Mouse (Mus musculus) stomach, embryonic 16.5 days (tissue): ENCODE data around the gene Kank4. TPM values are rescaled to one million over a fixed set of nuclear protein-coding genes. Genes with fewer than 3 reads are reported as not detected.
A peak's percentile ranks its signal among the peaks of the same experiment; 100 is the strongest.

Source experiments
- ATAC-seq: fragments of 200-750 bp; cut with Nextera tagmentation; 2 replicates; pipeline ENCODE4 v1.8.0; 2017; ENCODE audit warnings: moderate number of reproducible peaks, moderate TSS enrichment; ENCODE audit not compliant: insufficient read depth, low FRiP score
- H3K27ac ChIP-seq: fragments of 300-500 bp; sonication (generic); 2 replicates; pipeline ENCODE4 v1.5.1; 2014; ENCODE audit warnings: low read length
- H3K27me3 ChIP-seq: fragments of 300-500 bp; sonication (generic); 2 replicates; pipeline ENCODE4 v1.6.1; 2014; ENCODE audit warnings: low read length, control low read depth, mixed read lengths; ENCODE audit not compliant: control insufficient read depth, insufficient read depth
- H3K36me3 ChIP-seq: fragments of 300-500 bp; sonication (generic); 2 replicates; pipeline ENCODE4 v1.6.1; 2014; ENCODE audit warnings: low read length; ENCODE audit not compliant: control insufficient read depth, insufficient read depth
- H3K4me1 ChIP-seq: fragments of 300-500 bp; sonication (generic); 2 replicates; pipeline ENCODE4 v1.6.1; 2014; ENCODE audit warnings: low read length, control low read depth, mixed read lengths; ENCODE audit not compliant: control insufficient read depth, insufficient read depth
- H3K4me2 ChIP-seq: fragments of 300-500 bp; sonication (generic); 2 replicates; pipeline ENCODE4 v1.6.1; 2014; ENCODE audit warnings: low read depth, low read length, mixed read lengths
- H3K4me3 ChIP-seq: fragments of 300-500 bp; sonication (generic); replicated peaks from 2 replicates; pipeline ENCODE4 v1.5.1; 2014; ENCODE audit warnings: mild to moderate bottlenecking, low read length
- H3K9ac ChIP-seq: fragments of 300-500 bp; sonication (generic); 2 replicates; pipeline ENCODE4 v1.6.1; 2014; ENCODE audit warnings: low read length
- H3K9me3 ChIP-seq: fragments of 300-500 bp; sonication (generic); replicated peaks from 2 replicates; pipeline ENCODE4 v1.6.1; 2016; ENCODE audit warnings: low read length, control low read depth; ENCODE audit not compliant: control insufficient read depth
- WGBS: fragments of 180-500 bp; shearing (Covaris S2); extraction: QIAGEN DNeasy Blood & Tissue Kit; methylation state at CpG from one replicate; pipeline ENCODE4 v1.1.7; 2014; 5-methylcytosine and 5-hydroxymethylcytosine counted together
- polyA plus RNA-seq: library from polyadenylated mRNA; unstranded; fragments of >200 nt; fragmentation: Nextera tagmentation; extraction: Ambion mirVana; gene quantifications from 2 replicates; pipeline ENCODE4 v1.2.1, GENCODE M21; 2015

Kank4 gene
- polyA plus RNA-seq, 1 experiment from 2014 or later, result 1.8 TPM

GRCm38 (mm10) chr4:98816807-98817183 is 542 bp downstream of the Kank4 start:
- peaks cover 4% of the 10 kb centered on the region; the same call in 1 of the 2 replicates for H3K4me1 ChIP-seq
- no peak overlapping the region for H3K27ac ChIP-seq
- no peaks in the 10 kb centered on the region for H3K36me3 ChIP-seq
- 3% methylated on average over 14 of the region's 14 CpGs for WGBS
- ATAC-seq, result no peak
- H3K9me3 ChIP-seq, result no peaks in the 10 kb centered on the region
- H3K9ac ChIP-seq, result peak overlapping the region; percentile 82
- H3K27me3 ChIP-seq, result 0 out of 2 replicates have a peak, but pooled peaks cover 4% of the 10 kb centered on the region
- H3K4me2 ChIP-seq, result peak overlapping the region; percentile 75
- H3K4me3 ChIP-seq, result peak overlapping the region; percentile 57

GRCm38 (mm10) chr4:98806306-98806705 is 11.0 kb downstream of the Kank4 start:
- H3K4me2 ChIP-seq, result no peak overlapping the region
- H3K27me3 ChIP-seq, result no peaks in the 10 kb centered on the region
- no peak overlapping the region for H3K27ac ChIP-seq
- no peaks in the 10 kb centered on the region for H3K9me3 ChIP-seq
- ATAC-seq, result no peak
- no peaks in the 10 kb centered on the region for H3K36me3 ChIP-seq
- H3K4me3 ChIP-seq, result no peak overlapping the region
- WGBS, result 71% methylated on average over 9 of the region's 9 CpGs
- H3K4me1 ChIP-seq, result no peaks in the 10 kb centered on the region
- no peak overlapping the region for H3K9ac ChIP-seq

- no peak for ATAC-seq
- no peaks in the 10 kb centered on the region for H3K36me3 ChIP-seq
- H3K4me1 ChIP-seq, result 0 out of 2 replicates have a peak, but pooled peaks cover 2% of the 10 kb centered on the region
- no peak overlapping the region for H3K4me3 ChIP-seq
- H3K4me2 ChIP-seq, result no peak overlapping the region
- H3K9ac ChIP-seq, result no peak overlapping the region
- WGBS, result 59% methylated on average over 12 of the region's 12 CpGs
- H3K9me3 ChIP-seq, result no peaks in the 10 kb centered on the region
- no peak overlapping the region for H3K27ac ChIP-seq
- H3K27me3 ChIP-seq, result no peaks in the 10 kb centered on the region
Measured at GRCm38 (mm10) chr4:98805291-98806048, 11.9 kb downstream of the Kank4 start.

GRCm38 (mm10) chr4:98804476-98805134 is 12.7 kb downstream of the Kank4 start:
- H3K36me3 ChIP-seq, result no peaks in the 10 kb centered on the region
- no peak overlapping the region for H3K4me2 ChIP-seq
- H3K9me3 ChIP-seq, result no peaks in the 10 kb centered on the region
- WGBS, result 76% methylated on average over 7 of the region's 7 CpGs
- H3K4me1 ChIP-seq, result 0 out of 2 replicates have a peak, but pooled peaks cover 2% of the 10 kb centered on the region
- H3K27ac ChIP-seq, result no peak overlapping the region
- no peak overlapping the region for H3K9ac ChIP-seq
- ATAC-seq, result no peak
- no peak overlapping the region for H3K4me3 ChIP-seq
- no peaks in the 10 kb centered on the region for H3K27me3 ChIP-seq

- H3K27ac ChIP-seq, result no peak overlapping the region
- no peak overlapping the region for H3K9ac ChIP-seq
- 85% methylated on average over 11 of the region's 11 CpGs for WGBS
- H3K36me3 ChIP-seq, result no peaks in the 10 kb centered on the region
- peaks cover 11% of the 10 kb centered on the region for H3K4me1 ChIP-seq
- H3K9me3 ChIP-seq, result no peaks in the 10 kb centered on the region
- ATAC-seq, result no peak
- no peaks in the 10 kb centered on the region for H3K27me3 ChIP-seq
- no peak overlapping the region for H3K4me3 ChIP-seq
- no peak overlapping the region for H3K4me2 ChIP-seq
Measured at GRCm38 (mm10) chr4:98801775-98802174, 15.6 kb downstream of the Kank4 start.

GRCm38 (mm10) chr4:98800824-98801223 is 16.5 kb downstream of the Kank4 start:
- Histone ChIP-seq H3K4me1 (peaks cover 20% of the 10 kb centered on the region), H3K27me3 (no peaks in the 10 kb centered on the region), H3K36me3 (no peaks in the 10 kb centered on the region), H3K9me3 (no peaks in the 10 kb centered on the region), H3K4me3 (no peak overlapping the region), H3K4me2 (no peak overlapping the region), H3K9ac (no peak overlapping the region), H3K27ac (no peak overlapping the region)
- 75% methylated on average over 8 of the region's 8 CpGs for WGBS
- no peak for ATAC-seq

GRCm38 (mm10) chr4:98796591-98797341 is 20.6 kb downstream of the Kank4 start:
- WGBS, result 44% methylated on average over 11 of the region's 11 CpGs
- Histone ChIP-seq H3K27ac (peak overlapping the region; percentile 80), H3K36me3 (no peaks in the 10 kb centered on the region), H3K9me3 (no peaks in the 10 kb centered on the region), H3K27me3 (no peaks in the 10 kb centered on the region), H3K9ac (peak overlapping the region; percentile 41; the same call in 1 of the 2 replicates), H3K4me1 (peaks cover 24% of the 10 kb centered on the region), H3K4me2 (peak overlapping the region; percentile 25; the same call in 1 of the 2 replicates), H3K4me3 (no peak overlapping the region)
- peak; percentile 72 for ATAC-seq

GRCm38 (mm10) chr4:98795241-98795640 is 22.1 kb downstream of the Kank4 start:
- H3K27me3 ChIP-seq, result no peaks in the 10 kb centered on the region
- no peak overlapping the region for H3K4me2 ChIP-seq
- no peak overlapping the region for H3K9ac ChIP-seq
- H3K36me3 ChIP-seq, result no peaks in the 10 kb centered on the region
- H3K4me1 ChIP-seq, result peaks cover 28% of the 10 kb centered on the region
- no peak for ATAC-seq
- no peak overlapping the region for H3K4me3 ChIP-seq
- 70% methylated on average over 2 of the region's 2 CpGs for WGBS
- no peaks in the 10 kb centered on the region for H3K9me3 ChIP-seq
- H3K27ac ChIP-seq, result no peak overlapping the region

- ATAC-seq, result no peak
- H3K9ac ChIP-seq, result no peak overlapping the region
- H3K4me2 ChIP-seq, result no peak overlapping the region
- H3K4me3 ChIP-seq, result no peak overlapping the region
- 90% methylated on average over 9 of the region's 9 CpGs for WGBS
- H3K27me3 ChIP-seq, result no peaks in the 10 kb centered on the region
- peaks cover 36% of the 10 kb centered on the region for H3K4me1 ChIP-seq
- H3K27ac ChIP-seq, result no peak overlapping the region
- no peaks in the 10 kb centered on the region for H3K9me3 ChIP-seq
- H3K36me3 ChIP-seq, result no peaks in the 10 kb centered on the region
Measured at GRCm38 (mm10) chr4:98793486-98793885, 23.9 kb downstream of the Kank4 start.
